Mouse (Mus musculus) liver, embryonic 14.5 days (tissue): ENCODE measurements around the gene Lrrc4. TPM values are rescaled to one million over a fixed set of nuclear protein-coding genes. Genes with fewer than 3 reads are reported as not detected.

ENCODE experiments used
- ATAC-seq: fragments of 200-750 bp; cut with Nextera tagmentation; 2 replicates; pipeline ENCODE4 v1.8.0; 2017; ENCODE audit warnings: moderate number of reproducible peaks, mild to moderate bottlenecking, moderate library complexity; ENCODE audit not compliant: insufficient read depth
- DNase-seq, 3 experiments: peaks; one replicate each; pipeline ENCODE4 v3.0.0-alpha.2; 2012 to 2013; ENCODE audit warnings: low read depth in 3 of 3, low spot score in 3 of 3
- H3K27ac ChIP-seq: fragments of 300-500 bp; sonication (generic); 2 replicates; pipeline ENCODE4 v1.5.1; 2014; ENCODE audit warnings: moderate library complexity, mild to moderate bottlenecking, control low read depth, inconsistent platforms
- H3K27me3 ChIP-seq: fragments of 300-500 bp; sonication (generic); 2 replicates; pipeline ENCODE4 v1.6.1; 2014; ENCODE audit warnings: mild to moderate bottlenecking, low read length, moderate library complexity; ENCODE audit not compliant: control insufficient read depth, insufficient read depth
- H3K36me3 ChIP-seq: fragments of 300-500 bp; sonication (generic); replicated peaks from 2 replicates; pipeline ENCODE4 v1.6.1; 2014; ENCODE audit warnings: low read depth; ENCODE audit not compliant: control insufficient read depth, insufficient read depth
- H3K4me1 ChIP-seq, 2 experiments: fragments of 200-500 bp in 1 of 2; fragments of 300-500 bp in 1 of 2; sonication (generic) in 1 of 2; replicated peaks; 2 replicates each; pipeline ENCODE4 v1.6.1; 2012 to 2014; ENCODE audit warnings: antibody characterized with exemption in 1 of 2, inconsistent platforms in 1 of 2, low read length in 1 of 2; ENCODE audit not compliant: control insufficient read depth in 2 of 2, insufficient read depth in 2 of 2
- H3K4me2 ChIP-seq: fragments of 300-500 bp; sonication (generic); 2 replicates; pipeline ENCODE4 v1.6.1; 2014; ENCODE audit warnings: low read depth, mild to moderate bottlenecking, control low read depth, moderate library complexity
- H3K4me3 ChIP-seq, 2 experiments: fragments of 200-500 bp in 1 of 2; fragments of 300-500 bp in 1 of 2; sonication (generic) in 1 of 2; 2 replicates each; pipeline ENCODE4 v1.5.1; 2012 to 2014; ENCODE audit warnings: low read depth in 2 of 2, low read length in 2 of 2, mild to moderate bottlenecking in 2 of 2, control low read depth in 1 of 2, inconsistent platforms in 1 of 2, moderate library complexity in 1 of 2; ENCODE audit not compliant: insufficient read depth in 1 of 2
- H3K9ac ChIP-seq: fragments of 300-500 bp; sonication (generic); replicated peaks from 2 replicates; pipeline ENCODE4 v1.6.1; 2014; ENCODE audit warnings: mild to moderate bottlenecking, control low read depth, moderate library complexity
- H3K9me3 ChIP-seq: fragments of 300-500 bp; sonication (generic); 2 replicates; pipeline ENCODE4 v1.6.1; 2016; ENCODE audit warnings: low read length, mixed read lengths; ENCODE audit not compliant: control insufficient read depth
- CTCF ChIP-seq: IDR thresholded peaks from 2 replicates; pipeline ENCODE4 v1.5.1; 2016; ENCODE audit warnings: antibody characterized with exemption, low read depth, control low read depth
- EP300 ChIP-seq: IDR thresholded peaks from 2 replicates; pipeline ENCODE4 v1.6.1; 2016; ENCODE audit warnings: antibody characterized with exemption, low read depth
- WGBS: fragments of 180-500 bp; shearing (Covaris S2); extraction: QIAGEN DNeasy Blood & Tissue Kit; methylation state at CpG from one replicate; pipeline ENCODE4 v1.1.7; 2014; ENCODE audit not compliant: insufficient replicate concordance; 5-methylcytosine and 5-hydroxymethylcytosine counted together
- polyA plus RNA-seq, 2 experiments: library from polyadenylated mRNA; depleted of rRNA in 1 of 2; stranded (reverse) in 1 of 2; unstranded in 1 of 2; fragments of >200 nt; fragmentation: Nextera tagmentation in 1 of 2; extraction: Ambion mirVana in 1 of 2; gene quantifications; 2 replicates each; pipeline versions ENCODE4 v1.2.1 to v1.2.3; 2012 to 2014

Gene Lrrc4
- polyA plus RNA-seq, 2 experiments, result 0.06 to 0.10 TPM

- 62% methylated on average over 5 of the region's 5 CpGs for WGBS
- H3K4me2 ChIP-seq, result no peak overlapping the region
- ATAC-seq, result no peak
These were observed 145.8 kb downstream of the Lrrc4 start for GRCm38 (mm10) chr6:28685745-28686144.

GRCm38 (mm10) chr6:28685052-28685451 lies 146.5 kb downstream of the Lrrc4 start:
- Histone ChIP-seq H3K9ac (no peak overlapping the region), H3K27ac (no peak overlapping the region), H3K36me3 (no peaks in the 10 kb centered on the region), H3K4me2 (no peak overlapping the region), H3K27me3 (no peaks in the 10 kb centered on the region), H3K4me3 (no peak overlapping the region), H3K4me1 (no peaks in the 10 kb centered on the region; a peak in 1 of 4 replicates), H3K9me3 (no peaks in the 10 kb centered on the region)
- 55% methylated on average over 3 of the region's 3 CpGs for WGBS
- ATAC-seq (no peak), DNase-seq (no peak)
- TF ChIP-seq CTCF, result no peak

More at GRCm38 (mm10) chr6:28685745-28686144, 145.8 kb downstream of the Lrrc4 start:
- H3K36me3 ChIP-seq, result no peaks in the 10 kb centered on the region
- no peak overlapping the region for H3K4me3 ChIP-seq
- H3K4me1 ChIP-seq, result no peaks in the 10 kb centered on the region; a peak in 1 of 4 replicates
- no peaks in the 10 kb centered on the region for H3K9me3 ChIP-seq
- no peaks in the 10 kb centered on the region for H3K27me3 ChIP-seq
- H3K9ac ChIP-seq, result no peak overlapping the region
- TF ChIP-seq EP300, result no peak
- no peak for TF ChIP-seq CTCF
- H3K27ac ChIP-seq, result no peak overlapping the region
- no peak for DNase-seq

DNA sequence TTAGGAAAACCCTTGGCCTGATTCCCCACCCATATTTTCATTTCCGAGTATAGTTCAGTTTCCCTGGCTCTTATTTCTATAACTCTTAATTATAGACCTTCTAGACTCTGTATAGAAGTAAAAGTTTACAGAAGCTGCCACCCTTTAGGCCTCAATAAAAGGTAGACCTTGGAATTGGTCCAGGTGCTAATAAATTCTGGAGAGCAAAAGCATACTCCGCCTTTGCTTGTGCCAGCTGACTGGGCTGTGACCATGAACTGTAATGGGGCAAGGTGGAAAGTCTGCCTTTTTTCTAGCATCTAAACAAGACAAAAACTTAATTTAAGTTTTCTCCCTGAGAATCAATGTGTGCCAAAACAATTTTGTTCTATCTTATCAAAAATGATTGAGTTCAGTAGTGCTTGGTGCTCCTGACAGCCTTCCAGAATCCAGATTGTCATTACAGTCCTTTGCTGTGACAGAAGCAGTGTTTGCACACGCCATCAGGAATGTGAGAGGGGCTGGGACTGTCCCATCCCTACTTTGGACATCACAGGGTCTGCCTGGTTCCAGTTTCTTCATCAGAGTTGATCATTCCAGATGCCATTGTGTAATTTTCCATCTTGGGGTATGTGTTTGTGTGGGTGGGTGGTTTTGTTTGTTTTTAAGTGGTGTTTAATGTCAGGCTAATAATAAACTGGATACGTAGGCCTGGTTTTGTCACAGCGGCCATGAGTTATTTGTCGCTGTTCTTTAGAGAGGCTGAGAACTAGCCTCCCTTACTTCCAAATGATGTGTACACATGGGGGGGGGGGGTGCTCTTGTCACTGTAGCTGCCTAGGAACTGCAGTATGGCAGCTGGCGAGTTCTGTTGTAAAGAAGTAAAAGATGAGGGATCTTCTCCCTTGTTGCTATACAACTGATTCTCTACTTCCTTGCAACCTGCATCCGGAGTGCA lies 149.8 kb downstream of the Lrrc4 start:
- no peaks in the 10 kb centered on the region for H3K9me3 ChIP-seq
- no peak overlapping the region for H3K4me3 ChIP-seq
- ATAC-seq, result peak; percentile 43
- no peak overlapping the region for H3K9ac ChIP-seq
- H3K27me3 ChIP-seq, result no peaks in the 10 kb centered on the region
- no peak overlapping the region for H3K4me2 ChIP-seq
- DNase-seq, result no peak
- H3K27ac ChIP-seq, result no peak overlapping the region
- no peaks in the 10 kb centered on the region for H3K36me3 ChIP-seq
- TF ChIP-seq CTCF (no peak), EP300 (no peak)
- H3K4me1 ChIP-seq, result no peaks in the 10 kb centered on the region; a peak in 1 of 4 replicates
- 74% methylated on average over 8 of the region's 8 CpGs for WGBS

- no peaks in the 10 kb centered on the region for H3K27me3 ChIP-seq
- H3K36me3 ChIP-seq, result no peaks in the 10 kb centered on the region
- no peak overlapping the region for H3K9ac ChIP-seq
- no peak for ATAC-seq
- no peak overlapping the region for H3K27ac ChIP-seq
- no peak for TF ChIP-seq EP300
- no peak for TF ChIP-seq CTCF
- no peak overlapping the region for H3K4me2 ChIP-seq
- H3K4me1 ChIP-seq, result no peaks in the 10 kb centered on the region; a peak in 1 of 4 replicates
- DNase-seq, result no peak
- no peak overlapping the region for H3K4me3 ChIP-seq
- WGBS, result 81% methylated on average over 4 of the region's 4 CpGs
- H3K9me3 ChIP-seq, result no peaks in the 10 kb centered on the region
These were observed 151.0 kb downstream of the Lrrc4 start for GRCm38 (mm10) chr6:28680537-28680936.

- H3K4me1 ChIP-seq, result no peaks in the 10 kb centered on the region; a peak in 1 of 4 replicates
- no peak overlapping the region for H3K27ac ChIP-seq
- WGBS, result 54% methylated on average over 1 of the region's 1 CpGs
- no peak overlapping the region for H3K4me2 ChIP-seq
- H3K36me3 ChIP-seq, result no peaks in the 10 kb centered on the region
- H3K4me3 ChIP-seq, result no peak overlapping the region
- TF ChIP-seq CTCF (no peak), EP300 (no peak)
- DNase-seq, result no peak
- no peaks in the 10 kb centered on the region for H3K27me3 ChIP-seq
- H3K9ac ChIP-seq, result no peak overlapping the region
- no peak for ATAC-seq
- no peaks in the 10 kb centered on the region for H3K9me3 ChIP-seq
These were observed 152.7 kb downstream of the Lrrc4 start for GRCm38 (mm10) chr6:28678896-28679295.
